Mouse (Mus musculus) forebrain, postnatal 0 days (tissue): Measurements from ENCODE around the gene Spice1. TPM values are rescaled to one million over a fixed set of nuclear protein-coding genes. Genes with fewer than 3 reads are reported as not detected.
A peak's percentile ranks its signal among the peaks of the same experiment; 100 is the strongest.

Experiments used
- ATAC-seq: fragments of 200-750 bp; cut with Nextera tagmentation; 2 replicates; pipeline ENCODE4 v1.8.0; 2017; ENCODE audit warnings: mild to moderate bottlenecking, moderate library complexity
- DNase-seq: peaks from one replicate; pipeline ENCODE4 v3.0.0-alpha.2; 2015
- H3K27ac ChIP-seq: fragments of 300-500 bp; sonication (generic); 2 replicates; pipeline ENCODE4 v1.5.1; 2014; ENCODE audit warnings: low read depth, mild to moderate bottlenecking, antibody characterized with exemption, low read length, moderate library complexity, mixed read lengths
- H3K27me3 ChIP-seq: fragments of 300-500 bp; sonication (generic); 2 replicates; pipeline ENCODE4 v1.6.1; 2014; ENCODE audit warnings: mild to moderate bottlenecking, low read length, mixed read lengths; ENCODE audit not compliant: insufficient read depth
- H3K36me3 ChIP-seq: fragments of 300-500 bp; sonication (generic); 2 replicates; pipeline ENCODE4 v1.6.1; 2014; ENCODE audit warnings: mild to moderate bottlenecking, moderate library complexity; ENCODE audit not compliant: insufficient read depth
- H3K4me1 ChIP-seq: fragments of 300-500 bp; sonication (generic); 2 replicates; pipeline ENCODE4 v1.6.1; 2014; ENCODE audit warnings: antibody characterized with exemption; ENCODE audit not compliant: insufficient read depth
- H3K4me2 ChIP-seq: fragments of 300-500 bp; sonication (generic); 2 replicates; pipeline ENCODE4 v1.6.1; 2014; ENCODE audit warnings: low read depth, mild to moderate bottlenecking, moderate library complexity
- H3K4me3 ChIP-seq: fragments of 300-500 bp; sonication (generic); 2 replicates; pipeline ENCODE4 v1.5.1; 2014; ENCODE audit warnings: low read depth, low read length, mixed read lengths
- H3K9ac ChIP-seq: fragments of 300-500 bp; sonication (generic); 2 replicates; pipeline ENCODE4 v1.6.1; 2014; ENCODE audit warnings: mild to moderate bottlenecking
- H3K9me3 ChIP-seq: fragments of 300-500 bp; sonication (generic); 2 replicates; pipeline ENCODE4 v1.6.1; 2016; ENCODE audit warnings: low read length
- CTCF ChIP-seq: sonication (generic); IDR thresholded peaks from 2 replicates; pipeline ENCODE4 v1.5.1; 2016; ENCODE audit warnings: antibody characterized with exemption, control low read depth, low read depth
- WGBS: fragments of 180-500 bp; shearing (Covaris S2); extraction: QIAGEN DNeasy Blood & Tissue Kit; methylation state at CpG from one replicate; pipeline ENCODE4 v1.1.7; 2014; 5-methylcytosine and 5-hydroxymethylcytosine counted together
- polyA plus RNA-seq: library from polyadenylated mRNA; unstranded; fragments of >200 nt; fragmentation: Nextera tagmentation; extraction: Ambion mirVana; gene quantifications from 2 replicates; pipeline ENCODE4 v1.2.1, GENCODE M21; 2015
- total RNA-seq: library from RNA; depleted of rRNA; stranded (reverse); fragments of >200 nt; gene quantifications from 2 replicates; pipeline ENCODE4 v1.2.3, GENCODE M21; 2014

The Spice1 gene
- total and polyA plus RNA-seq, 2 experiments from 2014 or later = 12.0 to 14.5 TPM

DNA sequence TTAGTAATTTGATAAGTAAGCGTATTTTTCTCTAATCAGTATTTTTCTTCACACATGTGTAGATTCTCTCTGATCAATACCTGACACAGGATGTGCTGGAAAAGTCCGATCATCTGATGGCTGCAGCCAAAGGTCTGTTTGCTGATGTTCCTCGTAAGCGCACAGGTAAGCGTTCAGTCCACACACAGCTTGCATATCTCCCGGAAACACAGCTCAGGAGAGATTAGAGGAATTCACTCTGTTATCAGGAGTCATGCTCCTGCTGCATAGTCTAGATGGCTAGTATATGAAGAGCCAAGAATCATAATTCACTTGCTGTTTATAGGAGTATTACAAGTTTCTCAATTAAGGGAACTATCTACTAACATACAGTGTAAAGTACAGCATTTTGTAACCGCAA is 18.6 kb downstream of the Spice1 start:
- 95% methylated on average over 7 of the region's 7 CpGs for WGBS
- Histone ChIP-seq H3K4me2 (no peak overlapping the region), H3K27ac (no peak overlapping the region), H3K9ac (no peak overlapping the region), H3K27me3 (no peaks in the 10 kb centered on the region), H3K36me3 (peaks cover 16% of the 10 kb centered on the region), H3K4me3 (no peak overlapping the region), H3K4me1 (no peaks in the 10 kb centered on the region), H3K9me3 (no peaks in the 10 kb centered on the region)
- no peak for ATAC-seq
- no peak for TF ChIP-seq CTCF
- no peak for DNase-seq

DNA sequence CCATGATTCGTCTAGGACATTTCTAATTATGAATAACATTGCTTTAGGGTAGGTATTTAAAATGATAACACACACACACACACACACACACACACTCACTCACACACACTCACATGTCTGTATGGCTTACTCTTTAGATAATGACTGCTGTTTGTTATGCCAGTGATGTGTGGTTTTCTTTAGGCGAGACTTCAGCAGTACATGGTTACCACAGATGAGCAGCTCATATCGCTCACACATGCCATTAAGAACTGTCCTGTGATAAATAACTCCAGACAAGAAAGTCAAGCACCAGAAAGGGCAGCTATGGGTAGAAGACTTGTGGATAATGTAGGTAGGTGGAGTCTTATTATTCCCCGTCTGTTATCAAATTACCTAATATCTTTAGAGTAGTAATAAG is 28.5 kb downstream of the Spice1 start:
- Histone ChIP-seq H3K4me3 (no peak overlapping the region), H3K9ac (no peak overlapping the region), H3K4me2 (no peak overlapping the region), H3K27me3 (no peaks in the 10 kb centered on the region), H3K27ac (no peak overlapping the region), H3K36me3 (peaks cover 31% of the 10 kb centered on the region; the same call in 1 of the 2 replicates), H3K4me1 (no peaks in the 10 kb centered on the region), H3K9me3 (no peaks in the 10 kb centered on the region)
- no peak for DNase-seq
- TF ChIP-seq CTCF = no peak
- ATAC-seq = no peak
- 94% methylated on average over 4 of the region's 4 CpGs for WGBS

DNA sequence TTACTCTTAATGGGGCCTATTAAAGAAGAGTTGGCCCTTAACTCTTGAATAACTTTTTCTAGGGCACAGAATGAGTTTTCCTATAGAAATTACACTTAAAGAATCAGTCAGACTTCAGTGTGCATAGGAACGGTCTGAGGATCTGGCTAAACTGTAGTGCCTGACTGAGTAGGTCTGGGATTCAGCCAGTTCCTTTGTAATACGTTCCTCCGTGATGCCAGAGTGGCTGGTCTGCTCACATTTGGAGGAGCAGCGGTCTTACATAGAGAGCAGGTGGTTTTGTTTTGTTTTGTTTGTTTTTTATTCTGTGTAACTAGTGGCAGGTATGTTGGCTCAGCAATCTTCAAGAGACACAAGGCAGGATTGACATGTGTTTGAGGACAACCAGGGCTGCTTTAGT is 33.1 kb downstream of the Spice1 start:
- no peaks in the 10 kb centered on the region for H3K4me1 ChIP-seq
- H3K4me2 ChIP-seq = no peak overlapping the region
- 35% methylated on average over 4 of the region's 4 CpGs for WGBS
- H3K27ac ChIP-seq = no peak overlapping the region
- TF ChIP-seq CTCF = no peak
- no peak for ATAC-seq
- H3K9ac ChIP-seq = no peak overlapping the region
- H3K27me3 ChIP-seq = no peaks in the 10 kb centered on the region
- H3K36me3 ChIP-seq = peaks cover 19% of the 10 kb centered on the region; the same call in 1 of the 2 replicates
- DNase-seq = no peak
- H3K9me3 ChIP-seq = no peaks in the 10 kb centered on the region
- no peak overlapping the region for H3K4me3 ChIP-seq

DNA sequence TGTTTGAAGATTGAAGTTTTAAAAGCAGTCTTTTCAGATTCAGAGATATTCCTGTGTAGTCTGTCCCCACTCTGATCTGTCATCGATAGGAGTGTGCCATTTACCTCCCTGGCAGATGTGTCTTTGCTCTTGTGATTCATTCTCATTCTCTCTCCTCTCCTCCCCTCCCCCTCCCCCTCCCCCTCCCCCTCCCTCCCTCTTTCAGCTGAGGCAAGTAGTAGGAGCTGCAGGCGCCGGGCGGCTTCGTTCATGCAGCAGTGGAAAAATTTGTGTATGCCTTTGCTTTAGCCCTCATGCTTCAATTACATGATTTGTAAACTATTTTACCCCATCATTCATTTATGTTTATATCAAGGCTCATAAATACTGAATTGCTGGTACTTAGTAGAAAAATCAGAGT is 34.7 kb downstream of the Spice1 start:
- Histone ChIP-seq H3K36me3 (peaks cover 13% of the 10 kb centered on the region; the same call in 1 of the 2 replicates), H3K9ac (no peak overlapping the region), H3K4me2 (no peak overlapping the region), H3K4me3 (no peak overlapping the region), H3K4me1 (no peaks in the 10 kb centered on the region), H3K27me3 (no peaks in the 10 kb centered on the region), H3K9me3 (no peaks in the 10 kb centered on the region), H3K27ac (no peak overlapping the region)
- 19% methylated on average over 5 of the region's 5 CpGs for WGBS
- ATAC-seq (no peak; the same call in 1 of the 2 replicates), DNase-seq (no peak)
- TF ChIP-seq CTCF = no peak

DNA sequence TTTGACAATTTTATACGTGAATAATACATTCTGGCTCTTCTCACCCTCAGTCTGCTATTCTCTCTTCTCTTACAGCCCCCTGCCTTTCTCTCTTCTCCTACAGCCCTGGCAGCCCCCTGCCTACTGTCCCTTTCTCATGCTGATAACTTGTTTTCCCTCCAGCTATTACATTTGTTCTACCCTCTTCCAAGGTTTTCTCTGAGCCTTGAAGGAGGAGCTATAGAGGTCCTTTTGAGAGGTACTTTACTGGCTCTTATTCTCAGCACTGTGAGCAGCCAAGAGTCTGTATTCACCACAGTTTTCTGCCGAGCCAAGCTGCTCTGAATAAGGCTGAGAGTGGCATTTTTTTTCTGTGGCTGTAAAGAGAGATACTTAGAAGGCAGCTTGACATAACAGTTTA is 36.6 kb downstream of the Spice1 start:
- Histone ChIP-seq H3K4me1 (no peaks in the 10 kb centered on the region), H3K27ac (no peak overlapping the region), H3K9ac (no peak overlapping the region), H3K9me3 (no peaks in the 10 kb centered on the region), H3K36me3 (peaks cover 10% of the 10 kb centered on the region; the same call in 1 of the 2 replicates), H3K4me3 (no peak overlapping the region), H3K4me2 (no peak overlapping the region), H3K27me3 (no peaks in the 10 kb centered on the region)
- ATAC-seq (peak; percentile 78), DNase-seq (peak; percentile 36)
- 8% methylated on average over 2 of the region's 2 CpGs for WGBS
- TF ChIP-seq CTCF = no peak

DNA sequence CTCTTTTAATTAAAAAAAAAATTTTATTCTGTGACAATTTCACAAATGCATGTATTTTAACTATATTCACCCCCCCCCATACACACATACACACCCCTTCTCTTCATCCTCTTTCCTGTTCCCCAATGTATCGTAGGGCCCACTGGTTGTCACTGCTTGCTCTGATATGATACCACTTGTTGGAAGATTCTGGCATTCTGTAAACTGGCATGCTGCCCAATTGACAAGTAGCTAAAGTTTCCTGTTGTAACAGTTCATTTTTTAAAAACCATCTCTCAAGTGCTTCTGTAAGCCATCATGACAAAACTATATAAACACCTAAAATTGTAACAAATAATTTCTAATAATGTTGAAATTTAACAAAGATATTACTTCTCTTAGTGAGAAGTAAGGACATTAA is 37.3 kb downstream of the Spice1 start:
- Histone ChIP-seq H3K9me3 (no peaks in the 10 kb centered on the region), H3K27ac (no peak overlapping the region), H3K4me1 (no peaks in the 10 kb centered on the region), H3K27me3 (no peaks in the 10 kb centered on the region), H3K4me3 (no peak overlapping the region), H3K4me2 (no peak overlapping the region), H3K36me3 (peaks cover 3% of the 10 kb centered on the region; the same call in 1 of the 2 replicates), H3K9ac (no peak overlapping the region)
- WGBS = 56% methylated on average over 1 of the region's 1 CpGs
- DNase-seq (no peak), ATAC-seq (no peak)
- no peak for TF ChIP-seq CTCF

DNA sequence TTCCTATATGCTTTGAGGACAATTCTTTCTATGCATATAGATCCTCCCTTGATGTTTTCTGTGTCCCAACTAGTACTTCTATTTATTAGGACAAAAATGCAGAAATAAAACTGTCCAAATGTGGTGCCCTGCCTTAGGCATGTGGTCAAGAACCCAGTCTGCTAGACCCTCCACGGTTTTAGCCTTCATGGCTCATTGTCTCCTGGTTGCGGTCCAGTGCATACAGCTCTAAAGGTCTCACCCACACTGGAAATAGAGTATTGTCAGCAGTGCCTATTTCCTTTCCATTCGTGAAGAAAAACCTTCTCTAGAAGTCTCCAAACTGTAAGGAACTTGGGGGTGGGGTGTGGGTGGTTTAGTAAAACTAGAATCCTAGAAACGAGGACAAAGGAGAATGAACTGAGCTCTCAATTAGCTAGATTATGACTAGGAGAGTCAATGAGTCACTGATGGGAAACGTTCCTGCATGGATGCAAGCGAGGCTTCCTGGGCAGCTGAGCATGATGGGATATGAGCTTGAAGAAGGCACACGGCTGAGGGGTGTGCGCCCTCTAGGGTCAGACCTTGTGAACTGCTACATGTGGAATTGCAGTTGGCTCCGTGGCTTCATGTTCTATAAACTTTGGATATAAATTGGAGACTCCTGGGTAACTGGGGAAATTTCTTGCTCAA is 45.1 kb downstream of the Spice1 start:
- H3K4me1 ChIP-seq = 0 out of 2 replicates have a peak, but pooled peaks cover 8% of the 10 kb centered on the region
- no peak overlapping the region for H3K27ac ChIP-seq
- no peaks in the 10 kb centered on the region for H3K9me3 ChIP-seq
- no peak overlapping the region for H3K4me3 ChIP-seq
- H3K27me3 ChIP-seq = no peaks in the 10 kb centered on the region
- H3K36me3 ChIP-seq = no peaks in the 10 kb centered on the region
- TF ChIP-seq CTCF = peak; percentile 78
- ATAC-seq (peak; percentile 70), DNase-seq (peak; percentile 70)
- 37% methylated on average over 9 of the region's 9 CpGs for WGBS
- H3K4me2 ChIP-seq = no peak overlapping the region
- no peak overlapping the region for H3K9ac ChIP-seq
